Mouse (Mus musculus): Measurements from ENCODE around the gene D5Ertd577e. TPM values are rescaled to one million over a fixed set of nuclear protein-coding genes. Genes with fewer than 3 reads are reported as not detected.
"Not testable (repeated sequence)": the region's sequence is repeated elsewhere in the genome, so short reads cannot be mapped to it uniquely, and the experiment has no call there.

D5Ertd577e gene
- total RNA-seq (2014; rRNA removed): not detected in 2 replicates
- not detected in 2 replicates for polyA plus RNA-seq (2015; fragmentation: Nextera tagmentation; extraction: Ambion mirVana)

DNA sequence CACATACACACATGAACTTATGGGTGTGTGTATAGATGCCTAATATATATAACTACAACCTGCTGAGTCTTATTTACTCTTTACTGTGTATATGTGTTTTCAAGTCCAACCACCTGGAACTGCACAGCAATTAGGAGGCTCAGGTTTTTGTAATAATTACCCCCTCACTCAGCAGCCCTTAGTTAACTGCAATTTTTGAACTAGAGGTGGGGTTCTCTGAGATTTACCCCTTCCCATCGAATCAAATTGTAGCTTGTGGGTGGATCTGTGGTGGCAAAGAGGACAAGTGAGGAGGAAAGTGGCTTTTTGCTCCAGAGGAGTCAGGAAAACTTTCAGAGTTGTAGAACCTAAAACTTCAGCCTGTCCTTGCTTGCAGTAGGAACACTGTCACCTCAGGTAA is at the start of gene D5Ertd577e:
Gene D5Ertd577e, plus strand, starts transcription at position 301 of the 400 bp plus-strand sequence.
- not testable (repeated sequence) for H3K27me3 ChIP-seq (ENCODE audit: insufficient read depth, low read length); H3K9me3 ChIP-seq (ENCODE audit: low read length); H3K36me3 ChIP-seq (ENCODE audit: insufficient read depth, low read length); H3K4me1 ChIP-seq (ENCODE audit: insufficient read depth, low read length); H3K4me2 ChIP-seq (ENCODE audit: low read depth, low read length); ATAC-seq; DNase-seq (ENCODE audit: low spot score); H3K27ac ChIP-seq; H3K9ac ChIP-seq (replicated peaks; ENCODE audit: low read length); H3K4me3 ChIP-seq (ENCODE audit: low read length)
- WGBS: 30% methylated on average over 1 of the region's 1 CpGs

DNA sequence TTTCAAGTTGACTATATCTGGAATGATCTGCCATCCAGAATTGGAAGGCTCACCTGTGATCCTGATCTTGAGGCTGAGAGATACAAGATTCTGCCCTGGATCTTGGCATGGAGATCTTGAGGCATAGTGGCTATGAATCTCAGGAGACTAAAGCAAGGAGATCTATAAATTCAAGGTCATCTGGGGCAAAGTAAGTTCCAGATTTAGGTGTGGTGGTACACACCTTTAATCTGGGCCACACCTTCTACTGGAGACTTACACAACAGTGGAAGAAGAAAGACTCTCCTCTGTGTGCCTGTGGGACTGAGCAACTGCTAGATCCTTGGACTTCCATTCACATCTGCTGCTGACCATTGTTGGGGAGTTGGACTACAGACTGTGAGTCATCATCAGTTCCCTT is 53.9 kb downstream of the D5Ertd577e start, which contains the start of gene Gm3286:
Gene Gm3286, plus strand, starts transcription at position 301 of the 400 bp plus-strand sequence.
- H3K27ac ChIP-seq; DNase-seq (ENCODE audit: low spot score); H3K36me3 ChIP-seq (ENCODE audit: insufficient read depth, low read length); H3K9me3 ChIP-seq (ENCODE audit: low read length); H3K4me3 ChIP-seq (ENCODE audit: low read length); H3K4me1 ChIP-seq (ENCODE audit: insufficient read depth, low read length); H3K27me3 ChIP-seq (ENCODE audit: insufficient read depth, low read length); H3K9ac ChIP-seq (replicated peaks; ENCODE audit: low read length); H3K4me2 ChIP-seq (ENCODE audit: low read depth, low read length); ATAC-seq: not testable (repeated sequence)

Other genes with a start within 250 kb of the D5Ertd577e start
- not detected in 2 replicates for gene Gm10424, start 184.0 kb upstream of the D5Ertd577e start, total RNA-seq (2014; rRNA removed)
- not detected in 2 replicates for gene Gm10424, start 184.0 kb upstream of the D5Ertd577e start, polyA plus RNA-seq (2015; fragmentation: Nextera tagmentation; extraction: Ambion mirVana)
- not detected in 2 replicates for gene Gm3259, start 150.9 kb upstream of the D5Ertd577e start, total RNA-seq (2014; rRNA removed)
- gene Gm3259, start 150.9 kb upstream of the D5Ertd577e start, polyA plus RNA-seq (2015; fragmentation: Nextera tagmentation; extraction: Ambion mirVana): not detected in 2 replicates
- gene Gm3286, start 54.0 kb downstream of the D5Ertd577e start, total RNA-seq (2014; rRNA removed): not detected in 2 replicates
- not detected in 2 replicates for gene Gm3286, start 54.0 kb downstream of the D5Ertd577e start, polyA plus RNA-seq (2015; fragmentation: Nextera tagmentation; extraction: Ambion mirVana)
- gene Gm7971, start 138.1 kb downstream of the D5Ertd577e start, total RNA-seq (2014; rRNA removed): not detected in 2 replicates
- gene Gm7971, start 138.1 kb downstream of the D5Ertd577e start, polyA plus RNA-seq (2015; fragmentation: Nextera tagmentation; extraction: Ambion mirVana): not detected in 2 replicates

Data from hindbrain, postnatal 0 days (tissue).